Mouse (Mus musculus) c-Kit-positive CD71-positive TER-119-negative erythroid progenitor cells, embryonic 14.5 days (primary cell): ENCODE measurements around the gene Eif3k.

ENCODE experiments used
- DNase-seq: peaks from one replicate; pipeline ENCODE4 v3.0.0-alpha.2; 2013; ENCODE audit warnings: low read depth

Gene Eif3k

GRCm38 (mm10) chr7:28938654-28939053 is 43.0 kb downstream of the Eif3k start:
- DNase-seq = no peak

- no peak for DNase-seq
These were observed 44.9 kb downstream of the Eif3k start for GRCm38 (mm10) chr7:28936787-28937186.

DNA sequence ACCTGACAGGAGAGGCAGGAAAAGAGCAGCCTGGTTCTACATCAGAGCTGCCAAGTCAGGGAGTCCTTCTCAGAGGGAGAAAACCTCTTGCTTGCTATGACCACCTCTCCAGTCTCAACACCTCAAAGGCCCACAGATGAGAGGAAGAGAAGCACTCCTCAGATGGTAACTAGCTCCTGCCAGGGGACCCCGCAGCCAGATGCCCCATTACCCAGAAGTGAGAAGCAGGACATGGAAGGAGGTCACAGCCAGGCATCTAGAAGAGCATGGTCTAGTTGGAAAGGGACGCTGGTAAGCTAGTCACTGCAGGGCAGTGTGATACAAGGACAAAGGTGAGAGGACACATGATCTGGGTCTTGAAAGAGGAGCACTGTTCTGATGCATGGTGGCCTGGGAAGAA is 47.8 kb downstream of the Eif3k start:
- DNase-seq = no peak

DNA sequence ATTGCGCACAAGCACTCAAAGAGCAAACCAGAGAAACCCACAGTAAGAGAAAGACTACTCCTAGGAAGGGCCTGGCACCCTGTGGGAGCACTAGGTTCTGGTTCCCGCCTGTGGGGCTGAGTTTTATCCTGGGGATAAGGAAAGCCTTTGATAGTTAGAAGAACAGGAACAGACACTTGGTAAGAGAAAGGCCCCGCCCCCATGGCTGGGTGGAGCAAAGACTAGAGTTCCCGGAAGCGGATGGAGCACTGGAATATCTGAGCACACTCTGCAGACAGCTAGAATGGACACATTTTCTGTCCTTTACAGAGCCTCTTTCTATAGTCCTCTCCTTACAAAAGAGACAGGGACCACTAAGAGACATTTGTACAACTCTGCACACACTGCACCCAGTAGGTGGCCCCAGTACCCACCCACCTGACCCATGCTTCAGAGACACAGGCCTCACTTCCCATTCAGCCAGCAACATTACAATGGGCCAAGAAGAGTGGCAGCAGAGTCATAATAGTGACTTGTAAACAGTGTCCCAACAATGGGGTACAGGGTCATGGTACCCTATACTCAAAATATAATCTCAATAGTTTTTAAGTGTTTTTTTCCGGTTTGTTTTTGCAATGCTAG is 49.1 kb downstream of the Eif3k start:
- no peak for DNase-seq

DNA sequence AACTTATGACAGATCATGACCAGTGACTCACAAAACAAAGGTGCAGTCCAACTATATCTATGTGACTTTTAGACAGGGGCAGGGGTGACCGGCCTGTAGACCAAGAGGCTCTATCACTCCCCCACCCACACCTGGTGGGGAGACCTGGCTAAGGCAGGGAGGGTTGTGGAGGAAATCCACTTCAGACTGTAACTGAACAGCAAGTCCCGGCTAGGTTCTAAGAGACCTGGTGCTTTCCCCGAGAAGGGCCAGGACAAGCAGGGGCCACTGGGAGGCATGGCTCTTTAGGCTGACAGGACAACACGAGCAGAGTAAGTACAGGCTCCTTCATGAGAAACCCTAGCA is 50.0 kb downstream of the Eif3k start:
- no peak for DNase-seq

DNA sequence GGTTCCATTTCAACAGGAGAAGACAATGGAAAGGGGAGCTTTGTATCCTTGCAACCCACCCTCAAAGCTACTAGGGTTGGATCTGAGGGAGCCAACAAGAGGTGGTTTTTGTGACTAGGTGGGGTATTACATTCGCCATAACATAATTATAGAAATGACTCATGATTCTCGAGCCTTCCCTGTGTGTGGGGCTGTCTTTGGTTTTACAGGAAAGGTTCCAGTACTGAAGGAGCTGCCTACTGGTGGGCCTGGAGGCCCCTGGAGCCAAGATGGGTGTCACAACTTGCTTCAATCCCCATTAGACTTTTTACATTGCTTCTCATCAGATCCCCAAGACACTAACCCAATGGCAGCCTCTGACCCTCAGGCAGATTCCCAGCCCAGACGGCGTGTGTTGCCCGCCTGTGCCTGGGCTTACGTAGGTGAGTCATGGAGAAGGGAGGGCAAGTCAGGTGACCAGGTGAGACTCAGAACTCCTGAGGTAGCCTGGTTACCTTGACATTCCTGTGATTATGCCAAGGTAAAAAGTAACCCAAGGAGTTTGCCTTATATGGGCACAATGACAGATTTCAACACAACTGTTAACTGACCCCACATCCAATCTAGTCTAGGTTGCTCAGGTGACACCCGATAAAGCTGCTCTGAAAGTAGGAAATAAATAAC is 50.5 kb downstream of the Eif3k start:
- DNase-seq = no peak

DNA sequence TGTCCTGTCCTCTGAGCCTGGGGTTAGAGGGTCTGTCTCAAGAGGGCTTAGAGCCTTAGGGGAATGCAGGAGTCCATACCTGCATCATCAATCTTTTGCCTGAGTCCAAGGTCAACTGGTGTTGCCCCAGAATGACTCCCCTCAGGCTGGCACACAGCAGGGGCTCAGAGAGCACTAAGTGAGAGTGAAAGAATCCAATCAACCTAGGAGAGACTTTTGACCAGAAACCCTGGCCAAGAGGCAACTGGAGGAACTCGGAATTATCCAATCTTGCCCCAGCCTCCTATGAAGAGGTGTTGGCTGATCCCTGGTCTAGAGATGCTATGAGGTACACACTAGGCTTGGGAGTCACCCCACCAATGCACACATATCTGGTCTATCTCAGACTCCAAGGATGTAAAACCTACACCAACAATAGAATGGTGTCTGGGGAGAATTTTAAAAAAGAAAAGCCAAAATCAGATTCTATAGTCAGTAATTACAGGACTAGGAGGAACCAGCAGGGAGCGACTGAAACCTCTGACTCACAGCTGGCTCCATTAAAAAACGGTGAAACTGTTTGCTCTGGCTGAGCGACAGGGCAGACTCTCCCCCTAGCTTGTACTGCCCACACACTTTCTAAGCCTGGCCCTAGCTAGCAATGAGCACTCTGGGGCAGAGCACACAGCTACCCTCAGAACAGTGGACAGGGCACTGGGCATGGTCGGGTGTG is 51.2 kb downstream of the Eif3k start:
- DNase-seq = no peak

- no peak for DNase-seq
These were observed 52.3 kb downstream of the Eif3k start for GRCm38 (mm10) chr7:28929381-28929780.

DNA sequence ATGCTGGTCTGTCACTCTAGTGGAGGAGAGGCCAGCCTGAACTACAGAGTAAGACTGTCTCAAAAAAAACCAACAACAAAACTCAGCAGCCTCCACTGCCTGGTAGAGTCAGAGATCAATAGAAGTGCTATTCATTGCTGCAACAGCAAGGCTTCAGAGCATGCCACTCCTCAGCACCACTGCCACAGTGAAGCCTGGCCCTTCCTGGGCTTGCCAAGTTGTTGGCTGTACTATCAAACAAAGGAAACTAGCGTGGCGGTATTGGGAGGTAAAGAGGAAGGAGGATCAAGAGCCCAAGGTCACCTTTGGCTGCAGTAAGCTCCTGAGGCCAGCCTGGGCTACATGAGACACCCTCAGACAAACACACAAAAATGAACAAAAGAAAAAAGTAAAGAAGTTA is 55.5 kb downstream of the Eif3k start:
- no peak for DNase-seq

DNA sequence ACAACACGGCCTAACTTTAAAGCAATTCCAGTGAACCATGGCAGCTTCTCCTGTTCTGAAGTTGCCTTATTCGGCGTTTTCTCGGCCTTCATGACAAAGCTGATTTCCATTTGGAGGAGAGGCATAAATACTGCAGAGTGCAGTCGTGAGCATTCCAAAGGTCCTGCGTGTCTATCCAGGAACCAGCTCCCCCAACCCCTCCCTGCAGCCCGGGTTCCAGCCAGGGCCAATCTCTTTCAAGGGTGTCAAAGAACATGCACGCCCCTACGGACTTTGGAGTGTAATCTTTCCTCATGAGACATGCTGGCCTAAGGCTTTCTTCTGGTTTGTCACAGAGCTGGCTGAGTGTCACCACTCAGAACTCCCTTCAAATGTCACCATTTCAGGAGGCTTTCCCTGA is 56.3 kb downstream of the Eif3k start:
- no peak for DNase-seq

- DNase-seq = no peak
These were observed 56.9 kb downstream of the Eif3k start for GRCm38 (mm10) chr7:28924802-28925201.

- DNase-seq = no peak
These were observed 57.8 kb downstream of the Eif3k start for GRCm38 (mm10) chr7:28923865-28924291.

DNA sequence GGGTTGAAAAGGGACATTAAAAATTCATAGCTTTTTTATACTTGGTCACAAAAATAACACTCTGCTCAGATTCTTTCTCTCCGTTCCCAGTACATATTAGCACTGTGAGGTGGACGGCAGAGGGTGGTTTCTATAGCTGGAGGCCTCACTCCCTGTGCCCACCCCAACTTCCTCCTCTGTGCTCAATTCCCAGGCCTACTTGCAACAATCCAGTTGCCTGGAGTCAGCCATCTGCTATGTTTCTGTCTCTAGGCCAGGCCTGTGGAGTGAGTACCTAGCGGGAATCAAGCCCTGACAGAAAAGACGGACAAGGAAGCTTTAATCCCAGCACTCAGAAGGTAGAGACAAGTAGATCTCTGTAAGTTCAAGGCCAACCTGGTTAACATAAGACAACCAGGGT is 59.1 kb downstream of the Eif3k start:
- no peak for DNase-seq

GRCm38 (mm10) chr7:28921722-28922465 is 59.8 kb downstream of the Eif3k start:
- no peak for DNase-seq
